Mouse (Mus musculus) brown adipose tissue, adult 24 weeks (tissue): ENCODE measurements around the gene Cblc. TPM values are rescaled to one million over a fixed set of nuclear protein-coding genes. Genes with fewer than 3 reads are reported as not detected.
A peak's percentile ranks its signal among the peaks of the same experiment; 100 is the strongest.

Experiments
- H3K27ac ChIP-seq: fragments of 200-500 bp; replicated peaks from 2 replicates; pipeline ENCODE4 v1.5.1; 2012; ENCODE audit warnings: low read depth, mild to moderate bottlenecking, low read length
- H3K4me1 ChIP-seq: fragments of 200-500 bp; 2 replicates; pipeline ENCODE4 v1.6.1; 2012; ENCODE audit warnings: low read length, mixed read lengths; ENCODE audit not compliant: control insufficient read depth, insufficient read depth, insufficient read length
- H3K4me3 ChIP-seq: fragments of 200-500 bp; 2 replicates; pipeline ENCODE4 v1.5.1; 2012; ENCODE audit warnings: low read depth, mild to moderate bottlenecking, low read length, moderate library complexity; ENCODE audit not compliant: insufficient read depth
- polyA plus RNA-seq: library from polyadenylated mRNA; stranded (reverse); fragments of >200 nt; gene quantifications from 2 replicates; pipeline ENCODE4 v1.2.4, GENCODE M21; 2012; ENCODE audit not compliant: missing spikeins, insufficient read depth, insufficient read length

Gene Cblc
- 1.6 TPM in 1 of 2 replicates, not detected in the other for polyA plus RNA-seq

DNA sequence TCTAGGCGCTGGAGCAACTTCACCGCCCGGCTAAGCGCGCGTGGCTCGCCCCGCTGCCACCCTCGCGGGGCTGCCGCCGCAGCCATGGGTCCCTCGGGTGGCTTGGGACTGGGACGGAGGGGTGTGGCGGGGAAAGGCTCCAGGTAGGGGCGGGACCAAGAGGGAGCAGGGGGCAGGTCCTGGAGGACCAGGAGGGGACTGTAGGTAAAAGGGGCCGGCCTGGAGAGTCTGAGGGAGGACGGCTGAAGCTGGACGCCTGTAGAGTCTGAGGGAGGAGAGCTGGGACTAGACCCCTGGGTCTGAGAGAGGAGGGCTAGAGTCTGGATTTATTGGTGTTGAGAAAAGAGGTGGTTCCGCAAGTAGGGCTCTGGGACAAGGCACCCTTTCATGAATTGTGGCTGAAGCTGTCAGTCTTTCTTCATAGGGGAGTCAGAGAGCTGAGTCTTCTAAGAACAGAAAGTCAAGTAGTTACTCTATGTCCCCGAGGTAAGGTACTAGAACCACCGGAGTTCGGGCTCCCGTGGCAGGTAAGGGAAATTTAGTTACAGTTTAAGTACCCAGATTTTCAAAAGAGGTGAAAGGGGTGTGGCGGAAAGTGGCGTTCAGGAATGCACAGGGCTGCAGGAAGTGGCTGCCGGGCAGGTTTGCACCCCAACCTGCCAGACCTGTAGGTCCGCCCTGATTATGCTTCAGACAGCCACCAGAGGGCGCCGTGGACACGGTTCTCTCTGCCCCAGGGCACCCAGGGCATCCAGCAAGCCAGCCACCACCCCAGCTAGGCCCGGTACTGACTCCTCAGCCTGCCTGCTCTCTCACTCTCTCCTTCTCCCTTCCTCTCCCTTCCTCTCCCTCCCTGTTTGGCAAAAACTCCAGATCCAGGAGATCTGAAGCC lies at the start of gene Cblc:
Gene Cblc, minus strand, starts transcription at position 113 of the 892 bp plus-strand sequence.
- Histone ChIP-seq H3K4me1 (no peaks in the 10 kb centered on the region), H3K4me3 (peak within 1 kb of the TSS; percentile 19; the same call in 1 of the 2 replicates), H3K27ac (no peak within 1 kb of the TSS)

DNA sequence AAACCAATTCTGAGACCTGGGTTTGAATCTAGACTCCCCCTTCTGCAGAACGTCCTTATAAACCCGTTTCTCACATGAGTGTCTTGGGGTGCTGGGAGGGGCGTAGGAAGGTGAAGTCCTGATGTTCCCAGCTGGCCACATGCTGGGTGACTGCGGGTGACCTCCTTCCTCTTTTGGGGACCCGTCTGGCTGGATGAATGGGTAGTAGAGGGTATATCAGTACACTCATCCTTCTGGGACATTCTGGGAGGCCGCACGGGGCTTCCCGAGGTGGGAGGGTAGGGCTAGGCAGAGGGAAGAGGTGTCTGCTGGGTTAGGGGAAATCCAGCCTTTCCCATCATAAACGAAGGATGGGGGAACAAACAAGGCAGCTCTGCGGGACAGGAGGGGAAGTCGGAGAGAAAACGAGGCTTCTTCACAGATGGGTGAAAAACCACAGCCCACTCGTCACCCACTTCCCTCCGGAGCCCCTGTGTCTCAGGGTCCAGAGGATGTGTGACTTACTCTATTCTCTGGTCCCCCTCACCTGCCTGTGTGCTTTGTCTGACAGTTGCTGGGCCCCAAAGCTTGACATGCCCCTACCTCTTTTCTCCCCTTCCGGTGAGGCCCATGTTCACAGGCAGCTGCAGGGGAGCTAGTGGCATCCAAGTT lies 48.0 kb upstream of the Cblc start:
- H3K4me3 ChIP-seq, result no peak overlapping the region
- peaks cover 6% of the 10 kb centered on the region; the same call in 1 of the 2 replicates for H3K4me1 ChIP-seq
- H3K27ac ChIP-seq, result no peak overlapping the region

DNA sequence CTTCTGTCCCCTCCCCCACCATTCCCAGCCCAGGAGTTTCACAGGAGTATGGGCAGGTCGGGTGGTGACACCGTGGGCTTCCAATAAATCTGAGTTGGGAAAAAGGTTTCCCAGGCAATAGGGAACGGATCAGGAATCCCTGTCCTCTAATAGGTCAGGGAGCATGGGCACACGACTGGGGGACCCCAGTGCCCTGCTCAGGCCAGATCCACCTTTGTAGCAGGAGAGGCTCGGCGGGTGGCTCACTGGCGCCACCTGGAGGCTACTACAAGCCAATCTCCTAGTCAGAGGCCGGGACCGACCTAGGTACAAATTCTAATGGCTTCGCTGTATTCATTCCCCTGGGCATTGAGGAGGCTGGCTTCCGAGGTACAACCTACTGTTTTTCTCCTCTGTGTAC lies 47.0 kb upstream of the Cblc start:
- Histone ChIP-seq H3K27ac (no peak overlapping the region), H3K4me3 (0 out of 2 replicates have a peak overlapping the region, but pooled peaks have one; percentile 9), H3K4me1 (peaks cover 5% of the 10 kb centered on the region; the same call in 1 of the 2 replicates)

DNA sequence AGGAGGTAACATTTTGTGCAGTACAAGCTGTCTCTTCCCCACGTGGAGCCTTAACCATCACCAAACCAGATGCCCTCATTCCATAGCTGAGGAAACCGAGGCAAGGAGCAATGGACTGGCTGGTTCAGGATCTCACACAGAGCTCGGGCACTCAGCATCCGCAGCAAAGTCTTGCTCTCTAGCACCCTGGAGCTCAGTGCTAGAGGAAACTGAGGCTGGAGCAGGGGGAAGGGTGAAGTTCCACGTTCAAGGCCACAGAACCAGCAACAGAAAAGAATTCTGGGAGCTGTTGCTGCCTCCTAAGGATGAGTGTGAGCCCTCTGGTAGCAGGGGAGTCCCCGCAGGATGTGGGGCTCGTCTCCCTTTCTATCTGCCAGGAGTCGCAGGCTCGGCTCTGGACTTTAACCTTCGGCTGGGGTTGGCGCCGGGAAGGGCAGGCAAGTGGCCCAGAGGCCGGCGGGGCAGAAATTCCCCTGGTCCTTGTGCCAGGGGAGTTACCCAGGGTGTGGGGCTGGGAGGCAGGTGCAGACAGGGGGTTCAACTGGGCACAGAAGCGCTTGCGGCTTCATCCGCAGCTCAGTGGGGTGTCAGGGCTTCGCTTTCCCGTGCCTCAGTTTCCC lies 46.4 kb upstream of the Cblc start:
- peaks cover 3% of the 10 kb centered on the region; the same call in 1 of the 2 replicates for H3K4me1 ChIP-seq
- no peak overlapping the region for H3K27ac ChIP-seq
- H3K4me3 ChIP-seq, result no peak overlapping the region

DNA sequence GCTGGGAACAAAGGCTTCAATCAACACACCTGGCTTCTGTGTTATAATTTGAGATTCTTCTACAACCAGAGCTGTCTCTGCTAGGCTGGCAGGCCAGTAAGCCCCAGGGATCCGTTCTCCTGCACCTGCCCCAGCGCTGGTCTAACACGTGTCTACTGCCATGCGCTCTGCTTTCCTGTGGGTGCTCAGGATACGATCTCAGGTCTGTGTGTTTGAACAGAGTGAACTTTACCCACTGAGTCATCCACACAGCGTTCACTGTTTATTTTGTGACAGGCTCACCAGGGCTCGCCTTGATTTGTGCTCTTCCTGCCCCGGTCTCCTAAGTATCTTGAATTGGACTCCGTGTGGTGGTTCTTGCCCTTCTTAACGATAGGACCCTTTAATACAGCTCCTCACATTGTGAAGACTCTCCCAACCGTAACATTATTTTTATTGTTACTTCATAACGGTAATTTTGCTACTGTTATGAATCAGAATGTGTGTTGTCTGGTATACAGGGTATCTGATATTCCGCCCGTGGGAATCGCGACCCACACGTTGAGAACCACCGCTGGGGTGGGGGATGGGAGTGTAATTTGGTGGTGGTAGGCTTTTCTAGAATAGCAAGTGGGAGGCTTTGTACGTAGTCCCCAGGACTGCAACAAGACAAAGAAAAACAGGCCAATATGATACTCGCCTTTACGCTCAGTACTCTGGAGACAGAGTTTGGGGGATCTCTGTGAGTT lies 45.2 kb upstream of the Cblc start:
- Histone ChIP-seq H3K4me3 (no peak overlapping the region), H3K4me1 (no peaks in the 10 kb centered on the region), H3K27ac (no peak overlapping the region)

DNA sequence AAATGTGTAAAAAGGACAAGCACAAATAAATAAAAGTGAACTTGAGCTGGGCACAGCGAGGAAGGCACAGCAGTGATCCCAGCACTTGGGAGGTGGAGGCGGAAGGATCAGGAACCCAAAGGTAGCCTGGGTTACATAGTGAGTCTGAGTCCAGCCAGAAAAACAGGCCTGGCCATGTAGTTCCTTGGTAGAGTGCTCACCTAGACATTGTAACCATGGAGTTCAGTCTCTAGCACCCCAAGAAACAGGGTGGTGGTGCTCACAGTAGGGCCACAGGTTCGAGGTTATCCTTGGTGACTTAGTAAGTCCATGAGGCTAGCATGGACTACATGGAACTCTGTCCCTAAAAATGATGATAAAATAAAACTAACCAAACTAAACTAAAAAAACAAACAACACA lies 44.3 kb upstream of the Cblc start:
- Histone ChIP-seq H3K4me1 (no peaks in the 10 kb centered on the region), H3K4me3 (no peak overlapping the region), H3K27ac (no peak overlapping the region)

DNA sequence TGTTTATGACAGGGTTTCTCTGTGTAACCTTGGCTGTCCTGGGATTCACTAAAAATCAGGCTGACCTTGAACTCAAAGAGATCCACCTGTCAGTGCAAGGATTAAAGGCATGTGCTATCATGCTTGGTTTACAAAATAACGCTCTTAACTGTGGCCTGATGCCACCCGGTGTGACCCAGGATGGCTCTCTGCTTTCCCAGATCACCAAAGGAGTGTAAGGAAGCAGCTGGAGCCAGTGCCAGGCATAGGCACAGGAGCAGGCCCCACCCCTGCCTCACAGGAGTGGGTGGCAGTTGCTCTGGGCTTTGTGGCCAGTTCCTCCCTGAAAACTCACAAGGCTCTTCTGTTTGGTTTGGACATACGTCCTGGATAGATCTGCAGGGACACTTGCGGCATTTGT lies 43.8 kb upstream of the Cblc start:
- H3K4me1 ChIP-seq, result no peaks in the 10 kb centered on the region
- H3K27ac ChIP-seq, result no peak overlapping the region
- no peak overlapping the region for H3K4me3 ChIP-seq

DNA sequence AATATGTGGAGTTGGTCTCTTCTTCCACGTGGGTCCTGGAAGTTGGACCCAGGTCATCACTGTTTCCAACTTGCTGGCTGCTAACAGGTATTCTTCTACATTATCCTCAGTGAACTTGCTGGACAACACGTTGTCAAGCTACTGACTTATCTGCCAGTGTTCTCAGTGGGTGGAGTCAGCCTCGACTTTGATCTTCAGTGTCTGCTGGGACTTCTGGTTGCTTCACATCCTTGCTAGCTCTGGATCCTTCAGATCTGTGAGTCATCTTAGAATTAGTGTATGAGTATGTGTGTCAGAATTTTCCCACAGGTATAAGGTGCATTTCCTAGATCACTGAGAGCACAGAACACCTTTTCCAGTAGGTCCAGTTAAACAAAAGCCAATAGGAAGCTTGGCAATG lies 40.2 kb upstream of the Cblc start:
- H3K4me3 ChIP-seq, result no peak overlapping the region
- H3K27ac ChIP-seq, result no peak overlapping the region
- H3K4me1 ChIP-seq, result no peaks in the 10 kb centered on the region

DNA sequence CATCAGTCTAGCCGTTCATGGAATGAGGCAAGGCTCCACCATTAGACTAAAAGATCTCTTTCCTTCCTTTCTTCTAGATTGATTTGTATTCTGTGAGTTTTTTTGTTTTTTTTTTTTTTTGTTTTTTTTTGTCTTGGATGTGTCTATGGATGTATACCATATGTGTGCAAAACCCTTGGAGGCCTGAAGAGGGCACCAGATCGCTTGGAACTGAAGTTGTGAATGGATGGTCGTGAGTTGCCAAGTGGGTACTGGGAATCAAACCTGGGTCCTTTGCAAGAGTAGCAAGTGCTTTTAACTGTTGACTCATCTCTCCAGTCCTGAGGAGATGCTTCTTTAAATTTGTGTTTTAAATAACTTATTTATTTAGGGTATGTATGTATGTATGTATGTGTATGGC lies 37.4 kb upstream of the Cblc start:
- no peak overlapping the region for H3K4me3 ChIP-seq
- no peak overlapping the region for H3K27ac ChIP-seq
- H3K4me1 ChIP-seq, result peaks cover 10% of the 10 kb centered on the region

DNA sequence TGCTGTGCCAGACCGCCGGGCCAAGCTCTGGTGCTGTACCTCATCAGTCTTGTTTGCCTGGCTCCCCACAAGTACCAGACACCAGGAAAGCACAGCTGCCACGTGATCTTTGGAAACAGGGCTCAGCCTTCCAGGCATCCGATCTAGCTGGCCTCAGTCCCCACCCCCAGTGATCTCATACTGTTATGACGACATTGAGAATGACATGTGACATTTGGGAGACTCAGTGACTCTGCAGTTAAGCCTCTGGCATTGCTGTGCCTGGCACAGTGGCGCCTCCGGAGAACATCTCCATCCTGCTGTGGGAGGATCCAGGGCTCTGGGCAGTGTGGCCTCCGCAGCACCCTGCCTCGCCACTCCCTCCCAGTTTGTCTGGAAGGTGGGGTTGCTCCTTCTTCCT lies 35.2 kb upstream of the Cblc start:
- no peak overlapping the region for H3K27ac ChIP-seq
- H3K4me3 ChIP-seq, result no peak overlapping the region
- peaks cover 10% of the 10 kb centered on the region for H3K4me1 ChIP-seq

DNA sequence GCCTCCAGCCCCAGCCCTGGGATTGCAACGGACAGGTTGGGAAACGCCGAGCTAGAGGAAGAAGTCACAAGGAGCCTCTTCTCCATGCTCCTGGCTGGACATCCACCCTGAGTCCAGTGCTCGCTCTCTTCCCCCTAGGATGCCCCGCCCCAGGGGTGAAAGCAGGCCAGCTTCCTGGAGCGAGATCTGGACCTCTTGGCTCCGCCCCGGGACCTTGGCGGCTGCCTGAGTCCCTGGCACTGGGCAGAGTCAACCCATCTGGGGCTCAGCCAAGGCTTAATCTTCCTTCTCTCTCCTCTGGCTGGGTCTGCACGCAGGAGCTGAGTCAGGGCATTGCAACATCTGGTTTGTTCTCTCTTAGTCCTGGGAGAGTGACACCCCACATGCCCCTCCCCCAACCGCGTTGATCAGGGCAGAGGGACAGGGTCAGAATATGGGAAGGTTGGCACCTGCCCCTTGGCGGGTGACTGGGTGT lies 34.1 kb upstream of the Cblc start:
- Histone ChIP-seq H3K4me1 (peaks cover 12% of the 10 kb centered on the region), H3K4me3 (no peak overlapping the region), H3K27ac (peak overlapping the region; percentile 21)

DNA sequence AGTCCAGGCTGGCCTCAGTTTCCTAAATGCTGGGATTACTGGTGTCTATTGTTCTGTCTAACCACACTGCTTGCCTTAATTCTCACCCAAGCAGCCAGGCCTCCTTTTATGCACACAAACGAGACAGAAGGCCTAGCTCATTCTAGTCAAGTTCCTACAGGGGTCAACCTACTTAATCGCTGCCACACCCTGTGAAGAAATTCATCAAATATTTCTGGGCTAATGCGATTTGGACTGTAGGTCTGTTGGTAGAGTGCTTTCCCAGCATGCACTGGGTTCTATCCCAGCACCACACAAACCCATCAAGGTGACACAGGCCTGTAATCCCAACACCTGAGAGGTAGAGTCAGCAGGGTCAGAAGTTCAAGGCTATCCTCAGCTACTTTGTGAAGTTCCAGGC lies 33.1 kb upstream of the Cblc start:
- no peak overlapping the region for H3K4me3 ChIP-seq
- no peak overlapping the region for H3K27ac ChIP-seq
- H3K4me1 ChIP-seq, result peaks cover 14% of the 10 kb centered on the region

DNA sequence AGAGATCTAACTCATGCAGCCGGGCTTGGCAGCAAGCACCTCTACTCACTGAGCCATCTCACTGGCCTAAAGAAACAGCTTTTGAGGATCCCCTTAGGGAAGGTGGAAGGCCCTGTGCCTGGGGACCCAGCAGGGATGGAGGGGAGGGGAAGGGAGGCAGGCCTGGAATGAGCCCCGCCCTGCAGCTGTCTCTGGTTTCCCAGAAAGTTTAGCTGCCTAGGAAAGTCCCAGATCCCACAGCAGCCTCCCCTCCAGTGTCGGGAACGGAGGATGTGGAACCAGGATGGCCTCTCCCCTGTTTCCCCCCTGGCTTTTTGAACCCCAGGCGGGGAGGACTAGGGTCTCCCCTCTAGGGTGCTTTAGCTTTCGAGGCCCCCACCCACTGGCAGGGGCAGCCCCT lies 30.1 kb upstream of the Cblc start:
- peaks cover 29% of the 10 kb centered on the region for H3K4me1 ChIP-seq
- H3K27ac ChIP-seq, result no peak overlapping the region

DNA sequence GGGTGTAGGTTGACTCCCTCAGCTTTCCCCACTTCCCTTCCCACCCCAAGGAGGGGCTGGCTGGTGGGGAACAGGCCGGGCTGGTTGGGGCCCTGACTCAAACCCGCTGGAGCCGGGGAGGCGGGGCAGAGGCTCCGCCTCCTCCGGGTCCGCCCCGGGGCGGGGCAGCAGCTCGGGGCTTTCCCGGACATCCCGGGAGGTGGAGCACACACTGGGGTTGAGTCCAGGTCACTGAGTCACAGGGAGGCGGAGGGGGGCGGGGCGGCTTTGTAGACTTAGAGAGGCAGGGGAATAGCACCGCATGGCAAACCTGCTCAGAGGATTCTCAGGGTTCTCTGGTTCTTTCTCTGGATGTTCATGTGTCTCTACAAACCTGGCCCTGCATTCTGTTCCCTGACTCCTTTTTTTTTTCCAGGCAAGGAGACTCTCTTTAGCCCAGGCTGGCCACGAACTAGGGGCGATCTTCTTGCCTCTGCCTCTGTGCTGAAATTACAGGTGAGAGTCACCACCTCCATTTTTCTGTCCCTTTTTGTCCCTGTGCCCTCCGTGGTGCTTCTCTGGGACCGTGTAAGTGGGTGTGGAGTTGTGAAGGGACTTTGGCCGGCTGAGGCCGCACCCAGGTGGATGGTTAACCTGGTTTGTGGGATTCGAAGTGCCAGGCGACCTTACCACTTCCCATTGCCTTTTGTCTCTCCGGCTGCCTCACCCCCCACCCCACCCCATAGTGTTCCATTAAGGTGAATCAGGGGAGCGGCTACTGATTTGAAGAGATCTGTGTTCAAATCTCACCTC lies 27.8 kb upstream of the Cblc start:
- no peak overlapping the region for H3K4me3 ChIP-seq
- H3K4me1 ChIP-seq, result peaks cover 25% of the 10 kb centered on the region
- peak overlapping the region; percentile 95 for H3K27ac ChIP-seq

More for the DNA sequence above, 30.1 kb upstream of the Cblc start:
- no peak overlapping the region for H3K4me3 ChIP-seq
